33 mouse cellular contexts compared by ENCODE assay signal in genomic region chr11:120940959-120941358, GRCm38 (mm10). TPM values are rescaled to one million over a fixed set of nuclear protein-coding genes. Genes with fewer than 3 reads are reported as not detected.
DNase-seq lines count a peak whose midpoint lies in the region; ATAC-seq and TF ChIP-seq lines count a peak whose summit lies in the region.
"Had no signal": no experiment of that assay in that cellular context is flagged by ENCODE, and none has a peak within 500 bp of the region (broad histone marks: within the 10 kb centered on the region; RNA-seq: fewer than 3 reads in every experiment).

No protein-coding gene starts in this region.

- no peaks in the 10 kb centered on the region for H3K4me1 ChIP-seq in lung, adult 2 months (ENCODE audit: control insufficient read depth, insufficient read depth, low read length)
- H3K4me1 ChIP-seq in neural tube, embryonic 15.5 days: no peaks in the 10 kb centered on the region
- H3K4me1 ChIP-seq: embryonic facial prominence, embryonic 13.5 days; forebrain, embryonic 12.5 days; heart, embryonic 13.5 days; limb, embryonic 15.5 days; midbrain, embryonic 15.5 days; neural tube, embryonic 12.5 days had no signal

- H3K36me3 ChIP-seq in neural tube, embryonic 15.5 days: no peaks in the 10 kb centered on the region
- H3K36me3 ChIP-seq: embryonic facial prominence, embryonic 13.5 days; forebrain, embryonic 12.5 days; G1E; heart, embryonic 13.5 days; hindbrain, embryonic 10.5 days; limb, embryonic 10.5 days; limb, embryonic 15.5 days; midbrain, embryonic 10.5 days; midbrain, embryonic 15.5 days; neural tube, embryonic 12.5 days had no signal

- H3K4me2 ChIP-seq in neural tube, embryonic 15.5 days: no peak overlapping the region
- H3K4me2 ChIP-seq: embryonic facial prominence, embryonic 13.5 days; forebrain, embryonic 12.5 days; heart, embryonic 13.5 days; limb, embryonic 15.5 days; midbrain, embryonic 15.5 days; neural tube, embryonic 12.5 days had no signal

- H3K9me3 ChIP-seq in neural tube, embryonic 15.5 days (replicated peaks): no peaks in the 10 kb centered on the region
- H3K9me3 ChIP-seq: embryonic facial prominence, embryonic 13.5 days; forebrain, embryonic 12.5 days; G1E; heart, embryonic 13.5 days; hindbrain, embryonic 10.5 days; limb, embryonic 10.5 days; limb, embryonic 15.5 days; midbrain, embryonic 10.5 days; midbrain, embryonic 15.5 days; neural tube, embryonic 12.5 days had no signal

- 73% methylated on average over 6 of the region's 6 CpGs for WGBS in lung, adult 2 months
- WGBS in neural tube, embryonic 15.5 days: 93% methylated on average over 6 of the region's 6 CpGs

- no peak overlapping the region for H3K27ac ChIP-seq in neural tube, embryonic 15.5 days (replicated peaks)
- H3K27ac ChIP-seq: embryonic facial prominence, embryonic 13.5 days; forebrain, embryonic 12.5 days; heart, embryonic 13.5 days; hindbrain, embryonic 10.5 days; kidney, postnatal 0 days; limb, embryonic 10.5 days; limb, embryonic 15.5 days; midbrain, embryonic 10.5 days; midbrain, embryonic 15.5 days; neural tube, embryonic 12.5 days had no signal

- peak; percentile 95 for ATAC-seq in CD4-positive, CD25-positive, alpha-beta regulatory T cell, adult 4 months
- peak; percentile 23; the same call in 1 of the 2 replicates for ATAC-seq in neutrophil, adult 5-6 weeks (ENCODE audit: extremely low read depth, insufficient number of reproducible peaks, low FRiP score, poor library complexity, severe bottlenecking)
- ATAC-seq in neural tube, embryonic 15.5 days (ENCODE audit: low FRiP score): no peak
- ATAC-seq: forebrain, postnatal 0 days; hindbrain, embryonic 16.5 days; intestine, embryonic 16.5 days; lung, postnatal 0 days; midbrain, embryonic 15.5 days; Patski had no signal

- no peak for TF ChIP-seq POLR2A in lung, adult 2 months (IDR thresholded peaks at IDR 0.05; ENCODE audit: borderline replicate concordance, extremely low read depth, low read depth, low read length)

- H3K4me3 ChIP-seq in lung, adult 2 months (replicated peaks; ENCODE audit: extremely low read depth, low read depth, low read length): no peak overlapping the region
- H3K4me3 ChIP-seq in neural tube, embryonic 15.5 days (replicated peaks): no peak overlapping the region
- H3K4me3 ChIP-seq: embryonic facial prominence, embryonic 13.5 days; erythroblast, embryonic 14.5 days; forebrain, embryonic 12.5 days; heart, embryonic 13.5 days; hindbrain, embryonic 10.5 days; limb, embryonic 10.5 days; limb, embryonic 15.5 days; midbrain, embryonic 10.5 days; midbrain, embryonic 15.5 days; neural tube, embryonic 12.5 days had no signal

- no peak for TF ChIP-seq CTCF in lung, adult 2 months (IDR thresholded peaks at IDR 0.05; ENCODE audit: insufficient read depth, low read length)

- no peaks in the 10 kb centered on the region for H3K27me3 ChIP-seq in neural tube, embryonic 15.5 days (replicated peaks)
- H3K27me3 ChIP-seq: embryonic facial prominence, embryonic 13.5 days; forebrain, embryonic 12.5 days; limb, embryonic 15.5 days; midbrain, embryonic 15.5 days; neural tube, embryonic 12.5 days; Patski had no signal

- DNase-seq in testis, postnatal 10 days (ENCODE audit: low spot score): peak; percentile 28
- DNase-seq in testis, postnatal 14 days (ENCODE audit: low spot score): no peak
- peak; percentile 76 for DNase-seq in induced T-regulatory cell, adult 2 months (ENCODE audit: low read depth)
- DNase-seq in lung, adult 2 months: no peak
- DNase-seq: adrenal gland, postnatal 25 days; cerebellum, adult 18-20 months; cerebellum, postnatal 10 days; forebrain, postnatal 0 days; gastrocnemius, postnatal 10 days; heart, postnatal 10 days; kidney, adult 8-10 months; kidney, postnatal 4 days; layer of hippocampus, postnatal 36 days; right cerebral cortex, postnatal 14 days had no signal

- no peak overlapping the region for H3K9ac ChIP-seq in neural tube, embryonic 15.5 days (replicated peaks)
- H3K9ac ChIP-seq: embryonic facial prominence, embryonic 13.5 days; forebrain, embryonic 12.5 days; forebrain, postnatal 0 days; heart, embryonic 13.5 days; limb, embryonic 15.5 days; midbrain, embryonic 15.5 days; neural tube, embryonic 12.5 days had no signal

RNA-seq across cellular contexts. Expression of gene Slc16a3, which starts 7.3 kb away (rescaled TPM):
- polyA plus RNA-seq in CD4-positive, CD25-positive, alpha-beta regulatory T cell, adult 4 months (2017; shearing (Covaris generic)): 1 to 10 TPM; 3.5 to 5.3 TPM
- total RNA-seq in neutrophil, adult 5-6 weeks (2017): 216 and 232 TPM in 2 replicates
- 20.8 and 28.8 TPM in 2 replicates for polyA plus RNA-seq in lung, adult 2 months (2012; rRNA removed)
- polyA plus RNA-seq in neural tube, embryonic 15.5 days (2015; fragmentation: Nextera tagmentation; extraction: Ambion mirVana): 11.3 and 15.3 TPM in 2 replicates

RNA-seq across cellular contexts. Expression of gene Ccdc57, which starts 8.3 kb away (rescaled TPM):
- 1 to 10 TPM in 1 of 2 experiments, under 1 TPM in 1; 0.12 to 1.1 TPM for polyA plus RNA-seq in CD4-positive, CD25-positive, alpha-beta regulatory T cell, adult 4 months (2017; shearing (Covaris generic))
- 3.5 and 4.7 TPM in 2 replicates for total RNA-seq in neutrophil, adult 5-6 weeks (2017)
- polyA plus RNA-seq in lung, adult 2 months (2012; rRNA removed): 2.6 and 2.9 TPM in 2 replicates
- polyA plus RNA-seq in neural tube, embryonic 15.5 days (2015; fragmentation: Nextera tagmentation; extraction: Ambion mirVana): 5.9 and 6.2 TPM in 2 replicates

RNA-seq across cellular contexts. Expression of gene Csnk1d, which starts 50.2 kb away (rescaled TPM):
- 10 to 100 TPM; 50.4 to 78.2 TPM for polyA plus RNA-seq in CD4-positive, CD25-positive, alpha-beta regulatory T cell, adult 4 months (2017; shearing (Covaris generic))
- 89.3 and 108 TPM in 2 replicates for total RNA-seq in neutrophil, adult 5-6 weeks (2017)
- polyA plus RNA-seq in lung, adult 2 months (2012; rRNA removed): 61.2 and 75.3 TPM in 2 replicates
- polyA plus RNA-seq in neural tube, embryonic 15.5 days (2015; fragmentation: Nextera tagmentation; extraction: Ambion mirVana): 126 and 130 TPM in 2 replicates

Comparison
In these comparisons a context has a peak if more than half of its experiments do, and no peak if none do; other contexts are left out.
1. DNase-seq: peak in testis, postnatal 10 days (single experiment) and induced T-regulatory cell, adult 2 months (single experiment); none in testis, postnatal 14 days (single experiment) and lung, adult 2 months (single experiment).